Mouse (Mus musculus) right cerebral cortex, adult 18-20 months (tissue): ENCODE results near the gene Msh4.

Experiments
- DNase-seq: peaks from one replicate; pipeline ENCODE4 v3.0.0; 2022; ENCODE audit warnings: mixed read lengths

The Msh4 gene

DNA sequence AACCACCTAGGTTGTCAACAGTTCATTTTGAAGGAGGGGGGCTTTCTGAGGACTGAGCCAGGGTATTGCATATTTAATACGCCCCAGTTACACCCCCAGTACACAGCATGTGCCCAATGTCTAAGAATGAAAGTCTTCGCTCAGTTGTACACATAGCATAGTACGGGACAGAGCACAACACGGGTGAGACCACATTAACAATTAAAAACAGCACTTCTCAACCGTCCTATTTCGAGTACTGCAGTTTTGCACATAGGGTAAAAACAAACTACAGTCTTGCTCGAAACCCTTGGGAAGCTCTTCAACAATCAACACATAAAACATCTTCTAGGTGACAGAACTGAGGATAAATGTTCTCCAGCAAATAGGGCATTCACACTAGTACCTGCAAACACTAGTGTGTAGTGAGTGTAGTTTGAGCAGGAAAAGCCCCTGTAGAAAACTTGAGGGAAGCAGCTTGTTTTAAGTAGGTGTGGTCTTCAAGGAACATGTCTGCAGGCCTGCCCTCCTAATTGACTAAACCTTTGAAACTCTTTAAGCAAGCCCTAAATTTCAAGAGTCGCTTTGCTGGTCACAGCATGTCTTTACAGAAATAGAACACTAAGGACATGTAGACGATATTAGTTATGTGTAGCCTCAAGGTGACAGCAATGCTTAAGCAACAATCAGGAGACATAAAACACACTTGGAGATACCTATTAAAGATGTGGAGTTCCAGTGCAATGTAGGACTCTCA, at the start of gene Msh4:
Gene Msh4 (minus strand): TSS at position 3 of the 736 bp plus-strand sequence.
- no peak for DNase-seq

DNA sequence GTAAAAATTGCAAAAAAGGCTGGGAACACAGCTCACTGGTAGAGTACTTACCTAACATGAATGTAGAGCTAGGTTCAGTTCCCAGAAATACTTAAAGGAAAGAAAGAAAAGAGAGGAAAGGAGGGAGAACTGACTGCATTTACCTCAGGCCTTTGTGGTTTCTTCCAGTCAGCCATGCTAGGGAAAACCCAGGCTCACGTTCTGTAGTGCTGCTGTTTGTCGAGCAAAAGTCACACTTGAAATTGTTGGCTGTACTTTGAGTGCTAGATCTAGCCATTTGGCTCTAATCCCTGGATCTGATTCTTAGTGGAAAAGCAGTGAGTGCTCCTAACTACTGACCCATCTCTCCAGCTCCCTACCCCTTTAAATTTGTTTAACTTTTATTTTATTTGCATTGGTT, 42.2 kb upstream of the Msh4 start:
- DNase-seq: no peak

DNA sequence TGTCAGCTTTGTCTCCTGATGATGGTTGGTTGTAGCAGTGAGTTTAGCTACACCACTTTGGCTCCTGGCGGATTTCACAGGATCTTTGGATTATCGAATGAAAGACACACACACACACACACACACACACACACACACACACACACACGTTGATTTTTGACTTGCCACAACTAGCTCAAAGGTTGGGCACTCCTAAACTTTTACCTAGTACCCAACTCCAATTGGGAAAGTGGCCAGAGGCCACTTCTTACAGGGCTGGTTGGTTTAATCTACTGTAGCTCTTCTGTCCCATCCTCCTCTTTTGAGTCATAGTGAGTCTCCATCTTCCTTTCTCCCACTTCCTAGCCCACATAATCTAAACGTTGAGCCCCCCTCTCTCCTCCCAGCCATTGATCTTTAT, 41.3 kb upstream of the Msh4 start:
- DNase-seq: no peak

DNA sequence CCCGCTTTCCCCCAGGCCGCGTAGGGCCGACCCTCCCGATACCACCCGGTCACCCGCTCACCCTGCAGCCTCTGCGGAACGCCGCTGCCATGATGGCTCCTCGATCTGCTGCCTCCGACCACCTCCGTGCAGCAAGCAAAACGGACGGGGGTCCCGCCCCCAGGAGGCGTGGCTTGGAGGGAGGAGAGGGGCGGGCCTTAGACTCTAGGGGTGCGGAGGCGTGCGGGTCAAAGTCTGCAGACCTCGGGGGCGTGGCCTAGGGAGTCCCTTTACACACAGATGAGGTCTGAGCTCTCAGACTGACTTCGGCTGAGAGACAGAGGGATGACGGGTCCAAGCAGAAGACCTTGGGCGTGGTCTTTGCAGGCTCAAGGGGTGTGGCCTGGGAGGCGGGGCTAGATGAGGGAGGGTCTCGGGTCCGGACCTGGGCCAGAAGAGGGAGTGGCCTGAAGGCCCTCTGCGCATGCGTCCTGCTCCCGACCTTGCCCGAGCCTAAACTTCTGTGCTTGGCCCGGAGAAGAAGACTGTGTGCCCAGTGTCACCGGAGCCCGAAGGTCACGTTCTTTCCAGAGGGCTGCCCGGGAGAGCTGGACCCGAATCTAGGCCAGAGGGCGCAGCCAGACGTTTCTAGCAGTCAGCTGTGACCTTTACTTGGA, 38.5 kb upstream of the Msh4 start, which contains the start of gene Acadm:
Gene Acadm (minus strand): TSS at position 298 of the 656 bp plus-strand sequence.
- DNase-seq: peak; percentile 93

DNA sequence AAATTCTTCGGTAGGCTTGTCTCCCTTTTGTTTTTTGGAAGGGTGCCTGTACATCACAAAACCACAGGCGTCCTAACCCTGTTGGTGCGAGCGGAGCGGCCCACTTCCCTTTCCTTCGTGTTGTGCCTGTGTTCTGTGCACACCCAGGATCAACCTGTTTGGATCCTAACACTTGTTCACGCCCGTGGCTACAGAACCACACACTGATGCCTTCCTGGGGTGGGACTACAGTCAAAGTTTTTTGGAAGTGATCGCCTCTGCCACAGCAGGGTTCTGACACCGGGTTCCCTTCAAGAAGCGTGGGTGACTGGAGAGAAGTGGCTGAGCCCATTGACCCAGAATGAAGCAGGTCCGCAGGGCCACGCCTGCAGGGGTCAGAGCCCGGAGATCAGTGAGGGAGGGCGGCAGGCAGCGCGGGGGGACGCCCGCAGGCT, 38.0 kb upstream of the Msh4 start:
- DNase-seq: no peak

DNA sequence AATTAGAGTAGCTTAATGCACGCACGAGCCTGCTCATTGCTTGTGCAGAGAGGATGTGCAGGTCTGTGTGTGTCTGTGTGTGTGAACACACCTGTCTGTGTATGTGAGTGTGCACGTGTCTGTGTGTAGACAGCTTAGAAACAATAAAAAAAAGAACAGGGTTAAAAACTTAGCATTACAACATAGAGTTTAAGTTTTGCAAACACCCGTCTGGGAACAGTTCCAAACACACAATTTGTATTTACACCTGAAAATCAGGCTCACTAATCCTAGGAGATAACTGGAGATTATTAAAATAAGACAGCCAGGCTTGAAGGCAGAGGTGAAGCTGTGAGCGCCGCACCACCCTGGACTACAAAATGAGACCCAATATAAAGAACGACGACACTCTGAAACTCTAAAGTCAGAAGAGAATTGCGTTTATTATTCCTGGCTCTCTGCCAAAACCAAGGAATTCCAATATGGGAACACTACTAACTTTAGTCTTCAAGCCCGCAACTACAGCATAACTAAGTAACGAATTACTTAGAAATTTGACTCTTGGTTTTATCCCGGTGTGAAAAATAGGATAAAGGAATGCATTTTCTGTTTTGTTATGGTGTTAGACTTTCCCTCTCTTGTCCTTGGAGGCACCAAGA, 37.2 kb upstream of the Msh4 start:
- no peak for DNase-seq

DNA sequence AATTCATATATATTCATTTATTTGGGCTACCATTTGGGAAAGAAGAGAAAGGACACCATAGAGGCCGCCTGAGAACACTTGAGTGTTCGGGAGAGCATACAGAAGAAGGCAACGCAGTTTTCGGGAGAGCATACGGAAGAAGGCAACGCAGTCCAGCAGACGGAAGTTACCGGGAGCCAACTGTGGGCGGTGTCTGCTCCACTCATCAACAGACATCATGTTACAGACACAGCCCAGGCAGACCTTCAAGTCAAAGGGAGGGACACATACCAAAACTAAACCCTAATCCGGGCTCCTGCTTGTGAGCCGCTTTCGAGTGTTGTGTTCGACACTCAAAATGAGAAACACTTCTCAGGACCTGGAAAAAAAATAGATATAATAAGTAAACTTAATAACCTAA, 35.7 kb upstream of the Msh4 start:
- DNase-seq: no peak

DNA sequence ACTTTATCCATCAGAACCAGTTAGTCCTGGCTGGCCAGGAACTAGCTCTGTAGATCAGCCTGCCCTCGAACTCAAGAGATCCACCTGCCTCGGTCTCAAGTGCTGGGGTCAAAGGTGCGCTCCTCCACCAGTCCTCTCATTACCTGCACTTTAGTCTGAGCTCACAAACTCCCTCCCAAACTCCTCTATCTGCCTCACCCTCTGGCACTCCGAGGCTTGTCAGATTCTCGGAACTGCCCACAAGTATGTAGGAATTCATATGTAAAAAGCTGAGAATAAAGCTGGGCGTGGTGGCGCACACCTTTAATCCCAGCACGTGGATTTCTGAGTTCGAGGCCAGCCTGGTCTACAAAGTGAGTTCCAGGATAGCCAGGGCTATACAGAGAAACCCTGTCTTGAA, 34.5 kb upstream of the Msh4 start:
- no peak for DNase-seq

DNA sequence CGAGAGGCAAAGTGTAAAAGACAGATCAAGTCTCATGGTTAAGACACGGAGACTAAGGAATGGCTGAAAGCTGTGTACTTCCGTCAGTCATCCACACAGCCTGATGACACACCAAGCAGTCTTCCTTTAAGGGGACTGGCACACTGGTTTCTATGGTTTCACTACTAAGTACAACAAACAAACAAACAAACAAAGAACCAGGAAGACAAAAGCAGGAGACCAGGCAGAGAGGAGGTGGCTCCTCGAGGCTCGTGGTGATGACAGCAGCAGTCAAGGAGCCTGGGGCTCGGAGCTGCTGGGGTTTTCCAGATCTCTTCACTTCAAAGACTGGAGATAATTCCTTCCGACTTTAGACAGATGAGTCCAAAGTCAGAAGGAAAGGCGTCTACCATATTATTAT, 34.1 kb upstream of the Msh4 start:
- no peak for DNase-seq

DNA sequence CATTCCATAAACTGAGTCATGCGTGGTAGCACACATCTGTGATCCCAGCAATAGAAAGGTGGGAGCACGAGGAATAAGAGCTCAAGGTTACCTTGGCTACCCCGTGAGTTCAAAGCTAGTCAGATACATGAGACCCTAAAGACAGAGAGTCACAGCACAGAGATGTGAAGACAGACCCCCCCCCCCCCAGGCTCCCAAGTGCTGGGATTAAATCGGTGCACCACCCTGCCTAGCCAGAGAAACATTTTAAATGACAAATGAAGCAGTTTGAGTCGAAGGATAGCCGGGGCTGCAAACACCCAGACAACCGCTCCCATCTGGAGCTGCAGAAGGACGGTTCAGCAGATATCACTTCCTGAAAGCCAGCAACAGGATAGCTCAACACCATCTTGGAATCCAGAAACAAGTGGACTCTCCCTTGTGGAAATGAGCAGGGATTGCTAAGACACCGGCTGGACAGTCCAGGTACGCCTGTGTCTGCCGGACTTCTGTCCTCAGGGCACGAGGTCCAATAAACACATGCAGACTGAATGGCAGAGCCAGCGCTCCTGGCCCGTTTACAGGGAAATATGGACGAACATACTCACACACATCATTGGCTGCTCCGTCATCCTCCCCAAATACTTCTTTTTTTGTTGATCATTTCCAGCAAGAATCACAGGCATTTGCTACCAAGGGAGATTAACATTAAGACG, 31.3 kb upstream of the Msh4 start:
- DNase-seq: no peak

DNA sequence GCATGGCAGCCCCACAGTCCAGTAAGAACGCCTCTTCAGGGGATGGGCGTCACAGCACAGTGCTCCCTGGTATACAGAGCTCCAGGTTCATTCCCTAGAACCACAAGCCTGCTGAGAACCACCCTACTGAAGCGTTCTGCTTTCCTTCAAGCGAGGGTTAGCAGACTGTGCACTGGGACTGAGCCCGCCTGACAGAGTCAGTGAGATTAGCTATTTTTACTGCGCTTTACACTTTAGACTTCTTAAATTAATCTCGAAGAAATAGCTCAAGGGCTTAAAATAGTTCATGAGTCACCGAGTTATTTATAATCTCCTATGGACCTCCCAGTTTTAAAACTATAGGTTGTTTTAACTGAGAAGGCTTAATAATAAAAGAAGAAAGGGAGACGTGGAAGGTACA, 29.9 kb upstream of the Msh4 start:
- no peak for DNase-seq

DNA sequence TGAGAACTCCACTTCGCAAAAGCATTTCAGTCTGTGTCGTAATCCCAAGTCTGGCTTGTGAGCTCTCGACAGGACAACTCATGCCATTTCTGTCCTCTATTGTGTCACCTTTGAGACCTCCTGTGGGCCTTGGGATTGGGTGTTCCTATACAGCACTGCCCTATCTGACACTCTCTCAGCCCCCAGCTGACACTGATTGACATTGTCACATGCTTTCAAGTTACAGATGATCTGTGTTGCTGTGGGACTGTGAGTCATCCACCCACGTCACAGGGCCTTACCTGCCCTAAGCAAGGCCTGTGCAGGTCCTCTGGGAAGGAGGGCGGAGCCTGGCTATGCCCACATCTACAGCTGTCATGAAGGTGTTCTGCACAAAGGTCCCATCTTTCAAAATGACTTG, 26.5 kb upstream of the Msh4 start:
- no peak for DNase-seq

DNA sequence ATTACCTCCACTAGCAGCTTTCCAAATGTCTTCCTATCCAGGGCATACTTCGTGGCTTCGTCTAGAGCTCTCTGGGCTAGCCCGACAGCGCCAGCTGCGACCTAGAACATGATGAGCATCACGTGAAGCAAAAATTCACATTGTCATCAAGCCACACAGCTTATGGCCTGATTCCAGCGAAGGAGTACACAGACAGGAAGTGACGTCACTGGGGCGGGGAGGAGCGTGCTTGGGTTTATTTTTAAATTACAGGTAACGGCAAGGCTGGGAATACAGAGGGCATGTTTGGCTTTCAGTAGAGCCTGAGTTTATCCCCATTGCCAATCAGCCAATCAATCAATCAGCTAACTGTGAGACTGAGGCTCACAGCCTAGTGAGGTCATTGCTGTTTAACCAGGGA, 23.6 kb upstream of the Msh4 start:
- DNase-seq: no peak

DNA sequence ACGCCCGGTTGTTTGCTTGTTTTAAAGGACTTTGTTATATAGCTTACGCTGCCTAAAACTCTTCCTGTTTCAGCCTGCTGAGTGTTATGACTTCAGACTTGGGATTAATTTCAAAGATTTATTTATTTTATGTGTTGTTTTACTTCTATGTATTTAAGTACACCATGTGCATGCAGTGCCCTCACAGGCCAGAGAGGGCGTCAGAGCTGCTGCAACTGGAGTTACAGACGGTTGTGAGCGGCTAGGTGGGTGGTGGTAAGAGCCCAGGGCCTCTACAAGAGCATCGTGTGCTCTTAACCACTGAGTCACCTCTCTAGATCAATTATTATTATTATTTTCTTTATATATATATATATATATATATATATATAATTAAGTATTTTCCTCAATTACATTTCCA, 20.4 kb upstream of the Msh4 start:
- DNase-seq: no peak

DNA sequence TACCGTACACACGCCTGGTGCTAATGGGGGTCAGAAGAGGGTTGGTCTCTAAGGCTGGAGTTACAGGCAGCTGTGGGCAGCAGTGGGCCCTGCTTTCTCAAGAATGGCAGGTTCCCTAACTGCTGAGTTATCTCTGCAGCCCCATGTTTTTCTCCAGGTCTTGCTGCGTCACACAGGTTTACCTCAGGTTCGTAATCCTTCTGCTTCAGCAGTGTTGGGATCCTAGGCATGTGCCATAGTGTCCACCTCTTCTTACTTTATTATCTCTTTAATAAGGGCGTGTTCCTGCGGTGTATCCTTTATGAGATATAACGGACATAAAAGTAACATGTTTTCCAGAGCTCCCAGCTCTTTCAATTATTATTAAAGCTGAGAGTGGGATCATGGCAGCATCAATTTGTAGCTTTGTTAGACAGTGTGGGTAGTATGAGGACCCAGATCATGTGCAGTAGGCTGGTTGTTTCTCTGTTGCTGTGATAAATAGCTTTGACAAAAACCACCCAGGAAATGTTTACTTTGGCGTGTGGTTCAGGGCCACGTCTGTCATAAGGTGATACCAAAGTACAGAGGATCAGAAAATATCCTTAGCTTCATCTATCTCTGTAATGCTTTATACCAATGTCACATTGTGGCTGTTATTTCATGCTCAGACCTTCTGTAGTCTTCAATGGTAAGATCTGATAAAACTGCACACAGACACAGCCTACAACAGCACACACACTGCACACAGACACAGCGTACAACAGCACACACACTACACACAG, 15.4 kb upstream of the Msh4 start:
- no peak for DNase-seq

DNA sequence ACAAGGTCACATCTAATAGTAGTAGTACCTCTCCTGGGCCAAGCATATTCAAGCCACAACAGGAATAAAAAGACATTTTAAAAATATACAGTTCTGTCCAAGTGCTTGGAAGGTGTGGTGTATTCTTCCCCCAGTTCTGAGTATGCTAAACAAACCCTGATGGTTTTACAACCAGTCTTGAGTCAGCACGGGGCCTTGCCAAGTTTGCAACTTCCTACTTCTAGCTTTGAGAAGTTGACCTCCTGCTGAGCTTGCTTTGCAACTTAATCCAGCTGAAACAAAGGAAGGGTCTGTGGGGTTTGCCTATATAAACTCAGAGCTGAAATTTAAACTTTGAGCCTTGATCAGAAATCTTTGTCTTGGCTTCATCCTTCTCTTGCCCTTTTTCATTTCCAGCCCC, 11.3 kb upstream of the Msh4 start:
- DNase-seq: no peak

DNA sequence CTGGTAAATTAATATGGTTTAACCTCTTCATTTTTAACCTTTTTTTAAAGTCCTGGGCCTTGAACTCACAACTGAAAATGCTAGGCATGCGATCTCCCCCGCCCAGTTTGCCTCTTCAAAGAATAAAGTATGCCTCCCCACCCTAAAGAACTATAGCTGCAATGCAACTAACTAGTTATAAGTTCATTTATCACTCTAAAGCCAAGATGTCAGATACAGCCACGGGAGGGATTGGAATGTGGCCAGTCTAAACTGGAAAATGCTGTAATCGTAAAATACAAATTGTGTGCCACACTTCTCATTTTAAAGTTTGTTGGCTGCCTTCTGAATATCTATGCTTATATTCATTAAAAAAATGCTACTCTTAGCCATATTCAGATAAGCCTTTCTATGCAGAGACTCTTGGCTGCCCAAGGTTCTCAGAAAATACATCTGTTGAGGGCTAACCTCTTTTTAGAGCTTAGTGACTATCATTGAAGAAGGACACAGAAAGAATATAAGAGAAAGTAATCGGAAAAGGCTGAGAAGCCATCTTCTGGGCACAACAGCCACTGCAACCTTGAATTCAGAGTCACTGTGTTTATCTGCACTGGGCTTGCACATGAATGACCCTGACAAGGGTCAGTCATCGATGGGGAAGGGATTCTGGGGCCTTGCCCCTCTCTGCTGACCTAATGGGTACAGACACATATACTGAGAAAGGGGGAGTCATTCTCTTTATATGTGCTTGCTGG, 7.7 kb upstream of the Msh4 start:
- DNase-seq: no peak

DNA sequence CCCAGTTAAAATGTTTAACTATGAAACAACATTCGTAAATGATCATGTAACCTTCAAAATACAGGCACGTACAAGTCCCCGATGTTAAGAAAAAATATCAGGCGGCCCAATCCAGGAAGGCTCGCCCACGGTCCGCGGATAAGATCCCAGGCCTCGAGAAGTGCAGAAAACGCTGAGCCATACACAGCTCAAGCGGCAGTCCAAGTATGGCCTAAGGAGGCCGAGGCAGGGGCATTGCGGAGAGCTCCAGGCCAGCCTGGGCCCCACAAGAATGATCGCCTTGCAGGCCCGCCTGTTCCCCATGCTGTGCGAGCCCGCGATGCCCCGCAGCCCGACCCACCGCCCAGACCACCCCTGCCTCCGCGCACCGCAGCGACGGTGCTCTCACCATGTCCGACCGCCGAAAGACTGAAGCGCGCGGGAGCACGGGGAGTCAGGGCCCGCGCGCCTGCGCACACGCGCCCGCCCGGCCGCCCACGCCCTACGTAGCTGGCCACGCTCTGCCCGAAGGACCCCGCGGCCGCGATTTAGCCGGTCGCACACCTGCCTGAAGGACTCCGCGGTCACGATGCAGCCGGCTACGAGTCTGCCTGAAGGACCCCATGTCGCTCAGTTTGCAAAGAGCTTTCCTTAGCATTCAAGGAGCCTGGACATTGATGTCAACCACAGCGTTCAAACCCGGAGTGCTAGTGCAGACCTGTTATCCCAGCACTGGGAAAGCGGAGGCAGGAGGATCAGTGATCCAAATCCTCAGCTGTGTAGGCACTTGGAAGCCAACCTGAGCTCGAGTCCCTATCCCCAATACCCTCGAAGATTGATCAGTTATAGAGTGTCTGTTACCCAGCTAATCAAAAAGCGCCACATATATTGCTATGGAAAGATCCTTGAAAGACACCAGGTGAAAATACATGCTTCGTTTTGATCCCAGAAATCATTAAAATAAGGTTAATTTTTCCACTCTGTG, 6.9 kb upstream of the Msh4 start, which contains the start of gene Rabggtb:
Gene Rabggtb (minus strand): TSS at position 464 of the 964 bp plus-strand sequence.
- DNase-seq: peak; percentile 96

DNA sequence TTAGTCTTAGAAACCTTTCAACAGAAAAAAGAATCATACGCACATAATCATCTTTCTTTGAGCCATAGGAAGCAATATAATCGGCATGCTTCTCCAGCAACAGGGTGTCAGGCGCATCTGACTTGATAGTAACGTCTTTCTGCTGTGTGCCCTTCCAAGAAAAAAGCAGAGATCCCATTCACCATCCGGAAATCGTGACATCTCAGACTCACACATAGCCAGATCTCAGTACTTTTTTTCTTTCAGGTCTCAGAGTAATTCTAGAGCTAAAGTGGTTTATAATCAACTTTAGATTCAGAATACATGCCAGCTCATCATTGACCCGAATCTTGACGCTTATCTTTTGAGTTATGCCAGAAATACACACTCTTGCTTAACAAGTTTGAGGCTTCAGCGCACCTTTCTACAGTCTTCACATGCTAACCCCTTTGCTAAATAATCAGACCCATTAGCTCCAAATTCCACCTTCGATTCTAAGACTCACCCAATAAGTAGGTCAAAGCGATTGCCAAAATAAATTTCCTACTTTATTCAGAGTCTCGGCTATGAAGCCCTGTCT, 6.0 kb upstream of the Msh4 start:
- DNase-seq: no peak

DNA sequence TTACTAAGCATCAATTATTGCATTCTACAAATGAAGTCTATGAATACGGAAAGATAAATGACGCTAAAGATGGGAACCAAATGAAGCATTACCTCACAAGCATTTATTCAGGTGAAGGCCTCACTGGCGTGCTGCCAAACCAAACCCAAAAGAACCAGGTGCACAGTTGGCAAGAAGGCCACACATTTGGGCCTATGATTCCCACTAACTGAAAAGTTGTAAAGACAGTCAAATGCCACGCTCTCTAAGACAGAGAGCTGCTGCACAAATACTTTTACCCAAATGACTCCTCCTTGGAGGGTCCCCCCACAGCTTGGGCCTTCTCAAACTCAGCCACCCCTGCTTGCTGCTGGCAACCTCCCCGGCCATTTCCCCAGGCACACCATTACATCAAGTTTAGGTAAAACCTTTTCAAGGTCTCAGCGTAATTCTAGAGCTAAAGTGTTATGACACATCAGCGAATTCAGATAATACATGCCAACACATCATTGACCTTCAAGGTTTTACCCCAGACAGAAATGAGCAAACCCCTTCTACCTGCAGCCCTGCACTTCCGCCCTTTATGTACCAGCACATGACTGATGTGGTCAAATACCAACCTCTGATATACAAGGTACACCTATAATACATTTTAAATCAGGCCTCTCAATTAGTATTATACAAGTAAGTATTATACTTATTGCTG, 5.4 kb upstream of the Msh4 start:
- DNase-seq: no peak
